Mouse (Mus musculus) heart, postnatal 4 days (tissue): ENCODE measurements around the gene Sorl1. TPM values are rescaled to one million over a fixed set of nuclear protein-coding genes. Genes with fewer than 3 reads are reported as not detected.
"Not testable (repeated sequence)": the region's sequence is repeated elsewhere in the genome, so short reads cannot be mapped to it uniquely, and the experiment has no call there.

ENCODE experiments used
- DNase-seq: peaks from one replicate; pipeline ENCODE4 v3.0.0; 2021
- total RNA-seq, 2 experiments: library from RNA; stranded (reverse); gene quantifications; 2 replicates each; pipeline ENCODE4 v1.2.3; 2021

Gene Sorl1
- total RNA-seq, 2 experiments from 2014 or later = 5.1 to 5.3 TPM

DNA sequence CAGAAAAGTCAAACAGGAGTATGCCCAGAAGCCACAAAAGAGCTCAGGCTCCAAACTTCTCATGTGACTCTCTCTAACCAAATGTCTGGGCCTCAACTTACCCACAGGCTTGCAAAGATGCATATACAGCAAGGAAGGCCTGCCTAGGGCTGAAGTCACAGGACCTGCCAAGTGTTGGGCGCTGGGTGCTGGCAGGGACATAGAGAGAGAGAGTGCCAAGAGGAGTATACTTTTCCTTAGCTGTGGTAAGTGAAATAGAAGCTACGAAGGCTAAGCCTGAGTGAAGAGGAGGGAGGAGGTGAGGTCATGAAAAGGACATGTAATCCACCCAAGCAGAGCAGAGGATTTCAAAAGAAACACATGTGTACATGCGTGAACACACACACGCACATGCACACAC lies 32.5 kb downstream of the Sorl1 start:
- DNase-seq = no peak

DNA sequence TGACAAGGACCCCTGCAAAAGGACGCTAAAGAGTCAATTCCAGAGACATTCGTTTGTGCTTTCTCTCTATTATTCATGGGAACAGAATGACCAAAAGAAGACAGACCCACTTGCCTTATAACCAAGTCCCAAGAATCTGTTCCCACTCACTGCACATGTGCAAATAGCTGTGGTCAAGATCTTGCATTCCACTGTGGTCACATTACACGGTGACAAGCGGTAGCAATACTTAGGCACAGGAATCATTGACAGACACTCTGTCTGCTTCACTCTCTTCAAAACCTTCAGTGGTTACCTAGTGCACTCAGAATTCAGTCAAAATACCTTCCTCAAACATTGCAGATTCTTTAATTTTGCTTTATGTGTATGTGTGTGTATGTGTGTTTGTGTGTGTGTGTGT lies 36.2 kb downstream of the Sorl1 start:
- DNase-seq = no peak

DNA sequence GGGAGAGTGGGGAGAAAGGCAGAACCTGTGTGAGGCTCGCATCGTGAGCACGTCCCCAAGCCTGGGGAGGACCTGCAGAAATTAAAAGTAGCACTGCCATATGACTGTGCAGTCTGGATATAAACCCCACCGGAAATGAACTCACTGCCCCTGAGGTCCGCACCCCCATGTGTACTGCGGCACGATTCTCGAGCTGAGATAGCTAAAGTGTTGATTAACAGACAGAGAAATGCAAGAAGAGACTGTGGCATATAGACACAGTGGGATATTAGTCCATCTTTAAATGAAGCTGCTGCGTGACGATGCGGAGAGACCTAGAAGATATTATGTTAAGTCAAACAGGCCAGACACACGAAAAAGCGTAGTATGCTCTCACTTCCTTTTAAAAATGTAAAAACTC lies 38.1 kb downstream of the Sorl1 start:
- no peak for DNase-seq

DNA sequence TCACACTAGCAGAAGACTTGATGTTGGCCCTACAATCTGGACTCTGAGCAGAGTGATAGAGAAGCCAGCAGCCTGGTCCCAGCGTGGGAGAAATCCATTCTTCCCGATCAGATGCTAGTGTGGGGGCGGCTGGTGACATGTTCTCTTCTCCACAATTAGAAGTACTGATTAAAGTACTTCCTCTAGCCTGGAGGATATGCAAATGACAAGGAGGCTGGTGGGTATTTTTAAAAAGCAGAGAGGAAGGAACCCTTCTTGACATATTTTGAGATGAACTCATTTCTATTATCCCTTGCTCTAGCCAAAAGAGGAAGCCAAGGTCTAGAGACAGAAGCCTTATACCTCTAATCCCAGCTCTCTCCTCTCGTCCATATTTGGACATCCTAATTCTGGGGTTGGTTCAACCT lies 40.4 kb downstream of the Sorl1 start:
- DNase-seq = no peak

DNA sequence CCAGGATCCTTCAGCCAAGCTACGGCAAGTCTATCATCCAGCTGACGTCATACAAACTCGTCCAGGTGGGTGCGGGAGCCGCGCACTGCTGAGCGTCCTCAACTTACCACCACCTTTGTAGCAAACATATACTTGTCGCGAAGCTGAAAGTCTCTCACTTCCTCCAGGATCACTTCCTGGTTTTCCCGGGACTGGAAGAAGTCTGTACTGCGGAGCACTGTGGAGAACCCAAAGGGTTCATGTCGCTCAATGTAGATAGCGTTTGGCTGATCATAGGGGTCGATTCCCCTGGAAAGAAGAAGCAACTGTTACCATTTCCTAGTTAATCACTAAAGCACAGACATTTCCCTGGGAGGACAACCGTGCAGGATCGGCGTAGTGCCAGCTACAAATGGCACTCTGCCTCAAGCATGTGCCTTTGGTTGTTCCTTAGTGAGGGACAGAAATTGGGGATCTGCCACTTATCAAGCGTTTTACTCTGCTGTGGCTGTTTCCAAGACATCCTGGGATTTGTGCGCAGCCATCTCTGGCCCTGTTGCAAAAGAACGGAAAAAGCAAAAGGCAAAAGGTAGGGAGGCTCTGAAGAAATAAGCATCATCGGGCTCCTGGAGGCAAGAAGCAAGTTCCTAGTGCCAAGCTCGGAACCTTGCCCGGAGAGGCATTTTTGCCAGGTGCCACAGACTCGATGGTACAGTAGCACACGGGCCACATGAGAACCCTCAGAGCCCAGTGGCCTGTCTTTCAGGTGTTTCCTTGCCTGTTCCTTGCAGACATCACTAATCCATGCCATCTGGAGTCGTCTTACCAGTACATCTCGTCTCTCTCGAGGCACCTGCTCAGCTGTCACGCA lies 42.2 kb downstream of the Sorl1 start:
- no peak for DNase-seq

DNA sequence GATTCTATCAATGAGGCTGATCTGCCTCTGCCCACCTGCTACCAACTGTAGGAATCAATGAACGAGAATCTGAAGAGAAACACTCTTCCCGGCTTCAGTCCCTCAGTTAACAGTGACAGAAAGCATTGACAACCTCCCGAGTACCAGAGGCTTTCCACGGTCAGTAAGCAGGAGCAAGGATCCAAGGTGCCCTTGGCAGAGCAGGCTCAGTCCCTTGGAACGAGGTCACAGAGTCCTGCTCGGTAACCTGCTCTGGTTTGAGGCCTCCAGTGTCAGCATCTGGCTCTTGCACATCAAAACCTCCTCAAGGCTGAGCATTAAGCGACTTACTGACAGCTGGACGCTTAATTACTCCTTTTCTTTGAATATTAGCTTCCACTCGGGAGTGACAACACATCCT lies 43.4 kb downstream of the Sorl1 start:
- DNase-seq = no peak

DNA sequence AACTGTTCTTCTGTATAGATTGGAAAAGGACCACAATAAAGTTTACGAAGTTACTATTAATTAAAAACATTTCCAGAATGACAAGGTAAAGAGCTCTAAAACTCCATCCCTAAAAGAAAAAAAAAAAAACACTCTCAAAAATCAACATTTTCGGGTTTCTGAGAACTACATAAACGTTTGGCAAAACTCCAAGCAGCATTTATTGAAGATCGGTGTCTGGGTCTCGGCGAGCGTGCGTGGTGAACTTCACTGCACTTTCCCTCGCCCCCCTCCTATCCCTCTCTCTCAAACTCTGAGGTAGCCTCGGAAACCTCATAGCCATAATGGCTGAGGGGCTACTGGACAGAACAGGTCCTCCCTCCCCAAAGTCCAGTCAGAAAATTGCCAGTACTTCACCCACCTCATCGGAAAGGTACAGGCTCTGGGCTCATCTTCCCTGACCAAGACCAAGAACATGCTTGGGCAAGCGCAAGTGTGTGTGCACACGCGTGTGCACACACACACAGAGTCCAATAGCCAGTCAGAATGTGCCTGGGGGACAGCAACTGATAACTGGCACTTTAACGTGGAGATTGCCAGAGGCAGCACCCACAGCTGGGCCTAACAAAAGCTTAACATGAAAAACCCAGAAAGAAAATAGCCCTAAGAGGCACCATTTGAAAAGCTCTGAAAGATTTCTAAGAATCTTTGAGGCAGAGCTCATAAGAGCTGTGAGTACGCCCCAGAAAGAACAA lies 46.8 kb downstream of the Sorl1 start:
- no peak for DNase-seq

DNA sequence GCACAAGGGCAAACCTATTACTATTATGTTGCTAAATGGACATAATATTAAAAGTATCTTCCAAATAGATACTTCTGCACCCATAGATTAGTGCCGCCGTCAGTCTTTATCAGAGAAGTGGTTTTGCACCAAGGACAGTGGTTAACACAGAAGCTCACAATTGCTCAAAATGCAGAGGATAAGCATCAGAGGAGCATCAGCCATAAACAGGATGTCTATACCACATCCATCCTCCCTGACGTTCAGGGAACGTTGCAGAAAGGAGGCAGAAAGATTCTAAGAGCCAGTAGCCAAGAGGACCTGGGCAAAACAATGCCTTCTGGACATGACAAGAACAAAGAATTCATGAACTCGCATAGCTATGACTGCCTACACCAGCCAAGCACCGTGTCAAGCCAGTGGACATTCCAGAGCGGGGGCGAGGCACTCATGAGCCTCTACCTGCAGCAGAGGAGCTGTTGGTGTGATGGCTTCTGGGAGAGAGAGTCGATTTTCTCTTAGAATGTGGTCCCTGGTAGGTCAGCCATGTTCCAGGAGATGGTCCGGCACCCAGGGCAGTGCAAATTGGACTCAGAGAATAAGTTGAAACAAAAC lies 47.7 kb downstream of the Sorl1 start:
- DNase-seq = no peak

DNA sequence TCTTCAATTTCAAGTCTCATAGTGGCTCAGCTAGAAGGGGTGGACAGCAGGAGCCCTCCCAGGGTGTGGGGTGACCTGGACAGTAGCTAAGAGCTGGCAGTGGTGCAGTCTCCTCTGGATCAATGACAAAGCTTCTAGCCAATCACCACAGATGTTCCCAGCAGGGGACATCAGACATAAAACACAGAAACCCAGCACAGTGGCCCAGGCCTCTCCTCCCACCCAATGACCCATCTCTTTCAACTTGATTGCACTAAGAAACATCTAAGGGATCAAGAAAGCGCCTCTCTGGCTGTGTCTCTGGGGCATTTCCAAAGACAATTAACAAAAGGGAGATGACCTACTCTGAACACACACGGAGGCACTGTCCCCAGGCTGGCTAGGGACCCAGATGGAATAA lies 48.9 kb downstream of the Sorl1 start:
- no peak for DNase-seq

DNA sequence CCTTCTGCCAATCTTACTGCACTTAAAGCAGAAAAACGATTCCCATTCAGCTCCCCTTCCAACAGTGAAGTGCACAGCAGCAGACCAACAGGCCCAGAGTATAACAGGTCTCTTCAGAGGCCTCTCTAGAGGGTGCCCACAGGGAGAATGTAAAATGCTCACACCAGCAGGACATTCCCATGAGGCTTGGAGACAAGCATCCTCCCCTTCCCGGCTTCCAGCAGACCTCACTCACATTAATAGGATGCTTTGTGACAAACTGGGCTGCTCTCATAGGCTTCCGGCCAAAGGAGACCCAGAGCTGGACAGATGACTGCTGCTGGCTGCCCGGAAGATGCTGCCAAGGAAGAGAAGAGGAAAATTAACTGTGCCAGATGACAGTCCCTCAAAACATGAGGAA lies 52.1 kb downstream of the Sorl1 start:
- DNase-seq = no peak

DNA sequence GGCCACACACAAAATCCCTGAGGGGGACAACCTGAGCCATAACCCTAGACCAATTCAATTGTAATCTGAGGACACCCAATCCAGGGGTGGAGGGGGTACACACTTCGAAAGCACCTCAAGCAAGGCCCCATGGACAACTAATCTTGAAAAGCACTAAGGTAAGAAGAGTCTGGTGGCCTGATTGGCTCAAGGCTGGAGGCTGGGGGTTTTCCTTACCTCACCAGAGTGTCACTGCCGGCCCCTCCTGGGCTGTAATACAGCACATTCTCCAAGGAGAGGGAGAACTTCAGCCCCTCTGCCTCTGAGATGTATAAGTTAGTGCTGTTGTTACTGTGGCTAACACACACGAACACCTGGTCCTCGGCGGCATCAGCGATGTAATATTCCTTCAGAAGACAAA lies 53.2 kb downstream of the Sorl1 start:
- no peak for DNase-seq

DNA sequence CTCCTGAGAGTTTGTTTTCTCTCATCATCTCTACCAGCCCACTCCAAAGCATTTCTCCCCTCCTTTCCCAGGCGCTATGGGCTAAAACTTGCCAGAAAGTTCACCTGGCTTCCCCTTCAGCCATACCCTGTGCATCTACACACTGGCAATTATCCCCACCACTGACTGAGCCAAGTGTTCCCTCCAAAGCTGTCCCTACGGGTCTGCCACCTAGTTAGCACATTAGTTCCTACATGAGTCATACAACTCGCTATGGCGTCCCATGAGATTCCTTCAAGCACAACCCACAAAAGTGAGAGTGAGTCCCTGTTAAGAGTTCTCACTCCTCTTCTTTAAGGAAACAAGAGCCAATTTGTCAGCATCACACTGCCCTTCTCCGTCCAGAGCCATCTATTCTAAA lies 54.6 kb downstream of the Sorl1 start:
- no peak for DNase-seq

DNA sequence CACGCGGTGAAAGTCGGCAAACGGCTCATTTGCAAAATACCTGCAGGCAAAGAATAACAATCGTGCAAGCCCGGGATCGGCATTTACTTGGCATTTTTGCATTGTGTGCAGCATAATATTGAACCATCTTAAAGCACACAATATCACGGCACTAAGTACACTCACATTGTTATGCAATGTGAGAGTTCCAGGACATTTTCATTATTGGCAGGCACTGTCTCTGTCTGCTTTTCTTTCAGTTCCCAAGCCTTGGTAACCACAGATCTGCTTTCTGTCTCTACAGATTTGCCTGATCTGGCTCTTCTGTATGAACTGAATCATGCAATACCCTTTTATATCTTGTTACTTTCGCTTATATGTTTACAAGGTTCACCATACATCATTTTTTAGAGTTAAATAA lies 56.1 kb downstream of the Sorl1 start:
- no peak for DNase-seq

DNA sequence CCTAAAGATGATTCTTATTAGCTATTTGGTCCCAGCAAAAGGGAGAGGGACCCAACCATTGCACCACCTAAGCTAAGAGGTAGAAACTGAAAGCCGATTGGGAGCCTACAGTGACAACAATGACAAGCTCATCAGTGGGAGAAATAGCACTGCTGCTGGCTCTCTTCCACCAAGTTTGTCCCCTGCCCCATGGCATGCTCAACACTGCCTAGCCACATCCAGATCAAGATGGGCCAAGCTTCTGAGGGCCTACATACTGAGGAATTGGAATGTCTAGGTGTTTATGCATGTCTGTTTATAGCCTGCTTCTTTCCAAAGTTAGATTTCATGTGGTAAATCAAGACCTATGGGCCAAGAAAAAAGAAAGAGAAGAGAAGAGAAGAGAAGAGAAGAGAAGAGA lies 58.3 kb downstream of the Sorl1 start:
- DNase-seq = no peak

DNA sequence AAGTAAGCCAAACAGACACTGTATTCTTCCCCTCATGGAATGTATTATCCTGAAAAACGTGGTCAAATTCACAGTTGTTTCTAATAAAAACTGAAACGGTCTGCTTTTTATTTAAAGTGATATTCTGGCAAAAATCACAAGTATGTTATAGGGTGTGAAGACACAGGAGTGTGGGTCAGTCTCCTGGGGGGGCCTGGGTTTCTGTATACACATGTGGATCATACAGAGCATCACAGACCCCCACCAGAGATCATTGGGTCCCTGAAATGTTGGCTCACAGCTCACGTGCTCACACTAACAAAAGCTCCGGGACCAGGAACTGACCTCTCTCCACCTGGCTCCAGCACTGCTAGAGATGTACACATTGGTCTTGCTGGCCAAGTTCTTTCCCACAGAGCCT lies 60.7 kb downstream of the Sorl1 start:
- DNase-seq = no peak

DNA sequence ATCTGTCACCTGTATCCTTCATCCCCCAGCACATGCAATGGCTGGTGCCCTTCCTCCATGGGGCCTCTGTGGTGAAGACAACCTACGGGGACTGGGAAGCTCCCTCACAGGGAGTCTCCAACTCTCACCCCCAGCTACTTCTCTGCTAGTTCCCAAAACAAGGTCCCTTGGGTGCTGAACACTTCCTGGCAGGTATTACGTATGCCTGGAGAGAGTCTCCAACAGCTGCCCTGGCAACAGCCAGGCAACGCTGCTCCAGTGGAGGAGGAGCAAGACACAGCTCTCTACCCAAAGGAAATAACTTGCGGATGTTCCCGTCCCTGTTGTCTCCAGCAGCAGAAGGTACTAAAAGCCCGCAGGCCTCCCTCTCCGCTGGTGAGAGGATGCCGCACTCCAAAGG lies 61.8 kb downstream of the Sorl1 start:
- DNase-seq = no peak

DNA sequence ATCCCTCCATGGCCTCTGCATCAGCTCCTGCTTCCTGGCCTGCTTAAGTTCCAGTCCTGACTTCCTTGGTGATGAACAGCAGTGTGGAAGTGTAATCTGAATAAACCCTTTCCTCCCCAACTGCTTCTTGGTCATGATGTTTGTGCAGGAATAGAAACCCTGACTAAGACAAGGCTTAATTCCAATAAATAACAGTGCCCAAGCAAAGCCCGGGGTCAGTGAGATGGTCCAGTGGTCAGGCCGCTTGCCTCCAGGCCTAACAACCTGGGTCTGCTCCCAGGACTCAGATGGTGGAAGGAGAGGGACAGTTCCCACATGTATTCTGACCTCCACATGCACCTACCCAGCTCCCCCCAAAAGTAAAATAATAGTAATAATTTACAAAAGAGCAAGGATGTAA lies 65.1 kb downstream of the Sorl1 start:
- DNase-seq = not testable (repeated sequence)

DNA sequence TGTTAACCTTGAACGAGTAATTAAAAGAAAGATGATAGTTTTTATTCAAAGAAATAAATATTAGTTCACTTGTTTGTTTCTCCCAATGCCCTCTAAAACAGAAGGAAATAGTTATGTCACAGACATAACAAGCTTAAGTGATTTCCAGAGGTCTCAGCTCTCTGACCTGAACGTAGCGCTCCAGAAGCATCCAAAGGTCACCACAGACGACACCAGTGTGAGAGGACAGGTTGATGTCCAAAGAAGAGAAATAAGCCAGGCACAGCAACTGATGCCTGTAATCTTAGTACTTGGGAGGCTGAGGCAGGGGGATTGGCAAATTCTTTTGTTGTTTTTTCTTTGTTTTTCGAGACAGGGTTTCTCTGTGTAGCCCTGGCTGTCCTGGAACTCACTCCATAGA lies 67.5 kb downstream of the Sorl1 start:
- no peak for DNase-seq

DNA sequence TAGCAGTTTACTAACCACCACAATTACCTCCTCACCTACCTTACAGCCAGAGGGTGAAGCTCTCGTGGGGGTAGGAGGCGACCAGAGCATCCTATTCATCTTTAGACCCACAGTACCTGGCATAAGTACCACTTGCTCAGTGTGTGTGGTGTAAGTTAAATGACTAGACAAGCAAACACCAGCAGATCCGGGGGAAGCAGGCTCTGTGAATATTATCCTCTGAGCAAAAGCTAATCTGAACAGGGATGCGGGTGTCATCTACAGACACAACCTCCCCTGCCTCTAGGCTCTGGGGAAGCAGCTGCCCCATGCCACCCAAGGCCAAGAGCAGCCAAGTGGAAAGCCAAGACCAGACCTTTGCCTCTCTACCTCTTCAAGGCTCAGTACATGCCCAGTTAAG lies 68.7 kb downstream of the Sorl1 start:
- DNase-seq = no peak

DNA sequence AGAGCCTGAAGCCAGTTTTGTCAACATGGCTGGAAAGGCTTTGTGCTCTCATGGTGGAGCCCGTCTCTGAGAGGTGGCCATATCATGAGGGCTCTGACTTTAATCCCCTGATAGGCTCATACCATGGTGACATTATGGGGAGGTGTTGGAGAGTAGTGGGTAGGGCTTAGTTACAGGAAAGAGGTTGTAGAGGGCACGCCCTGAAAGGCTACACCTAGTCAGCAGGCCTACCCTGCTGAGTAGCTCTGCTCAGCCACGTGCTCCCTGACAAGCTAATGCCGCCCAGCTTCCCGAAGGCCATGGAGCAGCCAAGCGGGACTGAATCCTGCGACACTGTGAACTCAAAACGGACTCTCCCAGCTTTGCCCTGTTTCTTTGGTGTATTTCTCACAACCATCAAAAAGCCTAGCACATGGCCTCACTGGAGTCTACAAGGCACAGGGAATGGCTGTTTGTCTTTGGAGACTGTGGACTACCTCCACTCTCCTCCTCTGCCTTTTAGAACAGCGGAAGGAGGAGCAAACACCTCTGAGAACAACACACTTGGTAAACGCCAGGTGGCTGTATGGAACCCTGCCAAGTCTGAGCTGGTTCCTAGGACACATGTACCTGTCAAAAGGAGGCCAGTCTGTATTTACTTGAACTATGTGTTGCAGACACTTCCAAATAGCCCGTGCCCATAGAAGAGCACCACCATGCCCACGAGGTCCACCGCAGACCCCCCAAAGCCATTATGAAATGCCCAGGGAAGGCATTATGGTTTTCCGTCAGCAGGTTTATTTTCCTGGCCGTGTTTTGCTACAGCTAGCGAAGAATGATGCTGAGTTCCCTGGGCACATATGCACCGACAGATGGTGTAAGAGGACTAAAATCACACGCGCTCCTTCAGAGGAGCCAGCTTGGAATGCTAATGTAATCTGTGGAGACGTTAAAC lies 69.5 kb downstream of the Sorl1 start:
- no peak for DNase-seq

DNA sequence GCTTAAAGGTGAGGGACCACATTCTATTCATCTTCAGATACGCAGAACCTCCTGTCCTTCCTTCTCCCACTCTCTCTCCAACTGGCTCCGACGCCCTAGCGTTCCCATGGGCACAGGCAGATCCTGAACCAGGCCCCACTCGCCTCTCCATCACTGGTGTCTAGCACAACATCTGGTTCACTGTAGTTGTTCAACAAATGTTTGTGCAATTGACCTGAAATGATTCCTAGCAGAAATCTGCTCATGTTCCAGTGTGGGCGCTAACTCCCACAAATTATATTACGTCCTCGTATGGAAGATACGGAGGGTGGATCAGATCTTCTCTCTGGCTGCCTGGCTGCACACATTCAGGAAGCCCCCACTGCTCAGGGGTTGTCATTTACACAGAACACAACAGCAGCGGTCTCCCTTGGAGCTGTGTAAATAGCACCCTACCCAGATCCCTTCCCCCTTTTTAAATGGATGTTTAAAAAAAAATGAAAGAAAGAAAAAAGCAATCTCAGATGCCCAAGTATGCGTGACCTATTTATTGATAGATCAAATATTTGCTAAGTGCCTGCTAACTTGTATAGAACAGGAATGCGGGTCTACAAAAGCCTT lies 70.4 kb downstream of the Sorl1 start:
- no peak for DNase-seq

DNA sequence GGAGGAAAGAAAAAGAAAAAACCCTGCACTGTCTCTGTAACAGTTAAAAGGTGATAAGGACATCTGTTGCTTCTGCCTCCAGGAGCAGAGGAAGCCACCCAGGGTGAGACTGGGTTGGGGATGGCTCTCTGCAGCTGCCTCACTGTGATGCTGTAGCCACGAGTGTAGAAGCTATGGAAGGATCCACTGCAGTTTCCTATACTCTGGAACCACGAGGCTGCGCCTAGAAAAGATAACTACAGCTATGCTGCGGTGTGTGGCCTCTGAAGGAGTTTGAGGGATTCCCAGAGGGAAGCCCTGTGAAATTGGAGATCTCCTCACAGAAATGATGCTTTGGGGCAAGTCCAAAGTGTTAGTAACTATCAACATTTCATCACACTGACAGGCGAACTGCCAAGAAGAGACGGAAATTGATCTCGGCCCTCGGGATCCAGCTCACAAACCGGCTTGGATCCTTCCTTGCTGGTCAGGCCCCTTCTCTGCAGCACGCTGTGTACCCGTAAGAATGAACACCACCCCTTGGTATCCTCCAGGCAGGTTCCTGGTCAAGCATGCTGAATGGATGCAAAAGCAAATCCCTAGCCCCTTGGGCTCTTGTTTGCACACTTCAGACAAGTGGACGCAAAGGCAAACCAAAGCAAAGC lies 71.3 kb downstream of the Sorl1 start:
- DNase-seq = peak; percentile 43
